Mouse (Mus musculus) CD4-positive helper T cell, adult 2 months (primary cell): Measurements from ENCODE around the gene Cd44.

Source experiments
- DNase-seq: peaks from one replicate; pipeline ENCODE4 v3.0.0-alpha.2; 2012; ENCODE audit warnings: low read depth, missing footprints, low spot score

The Cd44 gene

GRCm38 (mm10) chr2:102872436-102872835, 29.0 kb downstream of the Cd44 start:
- DNase-seq = no peak

GRCm38 (mm10) chr2:102868444-102868843, 33.0 kb downstream of the Cd44 start:
- DNase-seq = no peak

- DNase-seq = peak; percentile 77
These were observed 33.9 kb downstream of the Cd44 start for GRCm38 (mm10) chr2:102867396-102868088.

GRCm38 (mm10) chr2:102866594-102866993, 34.9 kb downstream of the Cd44 start:
- DNase-seq = no peak

- DNase-seq = no peak
These were observed 36.1 kb downstream of the Cd44 start for GRCm38 (mm10) chr2:102865354-102865752.

GRCm38 (mm10) chr2:102864695-102865353, 36.6 kb downstream of the Cd44 start:
- peak; percentile 30 for DNase-seq

- DNase-seq = no peak
These were observed 37.4 kb downstream of the Cd44 start for GRCm38 (mm10) chr2:102864036-102864435.

GRCm38 (mm10) chr2:102863583-102863982, 37.9 kb downstream of the Cd44 start:
- no peak for DNase-seq

GRCm38 (mm10) chr2:102862706-102863105, 38.8 kb downstream of the Cd44 start:
- no peak for DNase-seq

GRCm38 (mm10) chr2:102858271-102858670, 43.2 kb downstream of the Cd44 start:
- no peak for DNase-seq

GRCm38 (mm10) chr2:102853297-102853696, 48.2 kb downstream of the Cd44 start:
- DNase-seq = peak; percentile 38

GRCm38 (mm10) chr2:102851936-102852477, 49.5 kb downstream of the Cd44 start:
- DNase-seq = peak; percentile 53

- DNase-seq = no peak
These were observed 51.4 kb downstream of the Cd44 start for GRCm38 (mm10) chr2:102850026-102850425.

- DNase-seq = peak; percentile 75
These were observed 52.5 kb downstream of the Cd44 start for GRCm38 (mm10) chr2:102848811-102849433.

GRCm38 (mm10) chr2:102841231-102841630, 60.2 kb downstream of the Cd44 start:
- no peak for DNase-seq

- DNase-seq = no peak
These were observed 63.3 kb downstream of the Cd44 start for GRCm38 (mm10) chr2:102838179-102838578.

- peak; percentile 25 for DNase-seq
These were observed 69.9 kb downstream of the Cd44 start for GRCm38 (mm10) chr2:102831547-102831946.

- DNase-seq = no peak
These were observed 72.3 kb downstream of the Cd44 start for GRCm38 (mm10) chr2:102829201-102829600.

GRCm38 (mm10) chr2:102828381-102828780, 73.1 kb downstream of the Cd44 start:
- no peak for DNase-seq

- DNase-seq = no peak
These were observed 73.6 kb downstream of the Cd44 start for GRCm38 (mm10) chr2:102827841-102828240.

- DNase-seq = no peak
These were observed 75.4 kb downstream of the Cd44 start for GRCm38 (mm10) chr2:102825961-102826633.

- DNase-seq = no peak
These were observed 79.4 kb downstream of the Cd44 start for GRCm38 (mm10) chr2:102822036-102822435.
